Mouse (Mus musculus) cerebral cortex, adult 2 months (tissue): ENCODE measurements around the gene Vmn2r110.

ENCODE experiments used
- WGBS: fragments of 180-500 bp; shearing (Covaris S2); methylation state at CpG from one replicate; pipeline ENCODE4 v1.1.7; 2018; 5-methylcytosine and 5-hydroxymethylcytosine counted together

Vmn2r110 gene

GRCm38 (mm10) chr17:20596323-20596722 is at the start of gene Vmn2r110:
Gene Vmn2r110 (minus strand): TSS chr17:20596423.
- WGBS = 28% methylated on average over 1 of the region's 1 CpGs

GRCm38 (mm10) chr17:20624777-20625176 is 28.6 kb upstream of the Vmn2r110 start, which contains the start of gene Fpr-rs3:
Gene Fpr-rs3 (minus strand): TSS chr17:20624877.

DNA sequence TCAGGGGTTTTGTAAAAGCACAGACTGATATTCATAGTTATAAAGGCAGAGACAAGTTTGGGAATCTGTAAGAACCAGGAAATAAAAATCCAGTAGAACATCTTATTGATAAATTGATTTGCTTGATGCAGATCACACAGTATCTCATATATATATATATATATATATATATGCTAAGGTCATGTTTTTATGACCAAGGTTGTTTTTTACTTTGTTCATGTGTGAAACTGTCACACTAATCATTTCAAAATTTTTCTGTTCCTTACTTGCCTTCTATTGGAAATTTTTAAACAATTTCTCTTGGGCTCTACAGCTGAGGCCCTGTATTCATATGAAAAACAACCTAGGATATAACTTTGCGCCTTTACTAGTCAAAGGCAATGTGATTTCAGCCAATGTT is 31.6 kb downstream of the Vmn2r110 start, which contains the start of gene Vmn2r109:
TSS of gene Vmn2r109 (minus strand) at position 101 of the 400 bp plus-strand sequence.
- WGBS = 88% methylated on average over 1 of the region's 1 CpGs
